Mouse (Mus musculus): ENCODE measurements at regions not wholly inside any gene's neighbourhood (a gene's known extent, or its start where the extent isn't known, plus 50 kb on each side); places are given as distances from the start of the nearest gene placed in this dataset.
"Not testable (repeated sequence)": the region's sequence is repeated elsewhere in the genome, so short reads cannot be mapped to it uniquely, and the experiment has no call there.

GRCm38 (mm10) chr9:11328900-11329299, 424.3 kb upstream of the Cntn5 start:
- Histone ChIP-seq H3K36me3 (replicated peaks) (no peaks in the 10 kb centered on the region), H3K27me3 (ENCODE audit: insufficient read depth, low read length) (no peaks in the 10 kb centered on the region), H3K9me3 (replicated peaks) (no peaks in the 10 kb centered on the region), H3K4me1 (ENCODE audit: insufficient read depth, low read depth, low read length) (no peaks in the 10 kb centered on the region), H3K4me3 (ENCODE audit: low read depth, low read length) (no peak overlapping the region)
- no peak for ATAC-seq (ENCODE audit: extremely low read depth, insufficient number of reproducible peaks, low FRiP score, poor library complexity, severe bottlenecking)
- no peak for DNase-seq (ENCODE audit: low spot score)
- TF ChIP-seq TAL1 (conservative IDR thresholded peaks at IDR 0.05; ENCODE audit: low read depth, low read length) (no peak), CTCF (IDR thresholded peaks at IDR 0.05; ENCODE audit: low read depth, low read length) (no peak), GATA2 (IDR thresholded peaks at IDR 0.05; ENCODE audit: borderline replicate concordance, low read depth, low read length) (no peak), GATA1 (IDR thresholded peaks at IDR 0.05; ENCODE audit: borderline replicate concordance, low read length) (no peak), POLR2AphosphoS5 (IDR thresholded peaks at IDR 0.05; ENCODE audit: insufficient replicate concordance, low read depth, low read length) (no peak)

- ATAC-seq (ENCODE audit: extremely low read depth, insufficient number of reproducible peaks, low FRiP score, poor library complexity, severe bottlenecking) (no peak), DNase-seq (ENCODE audit: low spot score) (no peak)
- TF ChIP-seq GATA1 (IDR thresholded peaks at IDR 0.05; ENCODE audit: borderline replicate concordance, low read length) (no peak), GATA2 (IDR thresholded peaks at IDR 0.05; ENCODE audit: borderline replicate concordance, low read depth, low read length) (no peak), CTCF (IDR thresholded peaks at IDR 0.05; ENCODE audit: low read depth, low read length) (no peak), POLR2AphosphoS5 (IDR thresholded peaks at IDR 0.05; ENCODE audit: insufficient replicate concordance, low read depth, low read length) (no peak), TAL1 (conservative IDR thresholded peaks at IDR 0.05; ENCODE audit: low read depth, low read length) (no peak)
- no peaks in the 10 kb centered on the region for H3K9me3 ChIP-seq (replicated peaks)
- no peaks in the 10 kb centered on the region for H3K4me1 ChIP-seq (ENCODE audit: insufficient read depth, low read depth, low read length)
- H3K36me3 ChIP-seq (replicated peaks): no peaks in the 10 kb centered on the region
- no peaks in the 10 kb centered on the region for H3K27me3 ChIP-seq (ENCODE audit: insufficient read depth, low read length)
- H3K4me3 ChIP-seq (ENCODE audit: low read depth, low read length): no peak overlapping the region
Observed at GRCm38 (mm10) chr9:11317221-11317620, 412.6 kb upstream of the Cntn5 start.

DNA sequence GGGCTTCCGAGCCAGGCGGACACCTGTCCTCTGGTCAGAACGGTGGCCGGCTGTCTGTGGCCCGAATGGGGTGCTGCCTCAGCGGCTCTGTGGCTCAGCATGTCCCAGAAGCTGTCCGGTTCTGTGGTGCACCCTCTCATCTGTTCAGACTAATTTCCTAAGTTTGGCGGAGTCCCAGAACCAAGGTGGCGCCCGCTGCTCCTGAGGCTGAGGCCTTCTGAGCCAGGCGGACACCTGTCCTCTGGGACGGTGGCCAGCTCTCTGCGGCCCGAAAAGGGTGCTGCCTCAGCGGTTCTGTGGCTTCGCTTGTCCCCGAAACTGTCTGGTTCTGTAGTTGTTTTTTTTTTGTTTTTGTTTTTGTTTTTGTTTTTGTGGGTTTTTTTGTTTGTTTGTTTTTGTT, 392.5 kb upstream of the Cntn5 start:
- not testable (repeated sequence) for H3K4me1 ChIP-seq (ENCODE audit: insufficient read depth, low read depth, low read length); ATAC-seq (ENCODE audit: extremely low read depth, insufficient number of reproducible peaks, low FRiP score, poor library complexity, severe bottlenecking)

GRCm38 (mm10) chr9:11285135-11285534, 380.6 kb upstream of the Cntn5 start:
- Histone ChIP-seq H3K4me1 (ENCODE audit: insufficient read depth, low read depth, low read length) (no peaks in the 10 kb centered on the region), H3K4me3 (ENCODE audit: low read depth, low read length) (no peak overlapping the region), H3K9me3 (replicated peaks) (no peaks in the 10 kb centered on the region), H3K36me3 (replicated peaks) (no peaks in the 10 kb centered on the region), H3K27me3 (ENCODE audit: insufficient read depth, low read length) (no peaks in the 10 kb centered on the region)
- ATAC-seq (ENCODE audit: extremely low read depth, insufficient number of reproducible peaks, low FRiP score, poor library complexity, severe bottlenecking): no peak
- TF ChIP-seq GATA1 (IDR thresholded peaks at IDR 0.05; ENCODE audit: borderline replicate concordance, low read length) (no peak), TAL1 (conservative IDR thresholded peaks at IDR 0.05; ENCODE audit: low read depth, low read length) (no peak), CTCF (IDR thresholded peaks at IDR 0.05; ENCODE audit: low read depth, low read length) (no peak), GATA2 (IDR thresholded peaks at IDR 0.05; ENCODE audit: borderline replicate concordance, low read depth, low read length) (no peak), POLR2AphosphoS5 (IDR thresholded peaks at IDR 0.05; ENCODE audit: insufficient replicate concordance, low read depth, low read length) (no peak)
- DNase-seq (ENCODE audit: low spot score): no peak

More for the DNA sequence above, 392.5 kb upstream of the Cntn5 start:
- not testable (repeated sequence) for H3K27me3 ChIP-seq (ENCODE audit: insufficient read depth, low read length); H3K4me3 ChIP-seq (ENCODE audit: low read depth, low read length); H3K9me3 ChIP-seq (replicated peaks); DNase-seq (ENCODE audit: low spot score); H3K36me3 ChIP-seq (replicated peaks)

DNA sequence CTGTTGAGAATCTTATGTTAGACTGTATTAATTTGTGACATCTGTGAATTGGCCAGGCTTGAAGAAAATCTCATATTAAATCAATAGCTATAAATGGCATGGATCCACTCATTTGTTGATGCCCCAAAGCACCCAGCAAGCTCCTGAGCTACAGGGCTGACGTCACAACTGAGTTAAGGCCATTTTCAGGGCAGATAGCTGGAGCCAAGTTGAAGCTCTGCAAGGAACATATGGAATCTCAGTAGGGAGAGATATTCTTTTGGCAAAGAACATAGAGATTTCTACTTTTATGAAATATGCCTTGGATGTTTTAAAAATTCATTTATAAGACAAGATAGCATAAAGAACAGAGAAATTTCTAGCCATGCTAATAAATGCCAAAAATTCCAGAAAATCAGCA, 380.0 kb upstream of the Cntn5 start:
- no peaks in the 10 kb centered on the region for H3K9me3 ChIP-seq (replicated peaks)
- ATAC-seq (ENCODE audit: extremely low read depth, insufficient number of reproducible peaks, low FRiP score, poor library complexity, severe bottlenecking) (no peak), DNase-seq (ENCODE audit: low spot score) (no peak)
- no peak for TF ChIP-seq CTCF (IDR thresholded peaks at IDR 0.05; ENCODE audit: low read depth, low read length)
- no peak for TF ChIP-seq GATA2 (IDR thresholded peaks at IDR 0.05; ENCODE audit: borderline replicate concordance, low read depth, low read length)
- TF ChIP-seq GATA1 (IDR thresholded peaks at IDR 0.05; ENCODE audit: borderline replicate concordance, low read length): no peak
- no peak for TF ChIP-seq TAL1 (conservative IDR thresholded peaks at IDR 0.05; ENCODE audit: low read depth, low read length)
- TF ChIP-seq POLR2AphosphoS5 (IDR thresholded peaks at IDR 0.05; ENCODE audit: insufficient replicate concordance, low read depth, low read length): no peak
- H3K36me3 ChIP-seq (replicated peaks): no peaks in the 10 kb centered on the region
- no peak overlapping the region for H3K4me3 ChIP-seq (ENCODE audit: low read depth, low read length)
- H3K4me1 ChIP-seq (ENCODE audit: insufficient read depth, low read depth, low read length): no peaks in the 10 kb centered on the region
- no peaks in the 10 kb centered on the region for H3K27me3 ChIP-seq (ENCODE audit: insufficient read depth, low read length)

GRCm38 (mm10) chr9:11279409-11280127, 375.0 kb upstream of the Cntn5 start:
- Histone ChIP-seq H3K27me3 (ENCODE audit: insufficient read depth, low read length) (no peaks in the 10 kb centered on the region), H3K9me3 (replicated peaks) (peaks cover 6% of the 10 kb centered on the region), H3K4me3 (ENCODE audit: low read depth, low read length) (no peak overlapping the region), H3K36me3 (replicated peaks) (no peaks in the 10 kb centered on the region), H3K4me1 (ENCODE audit: insufficient read depth, low read depth, low read length) (peaks cover 23% of the 10 kb centered on the region)
- no peak for TF ChIP-seq TAL1 (conservative IDR thresholded peaks at IDR 0.05; ENCODE audit: low read depth, low read length)
- TF ChIP-seq CTCF (IDR thresholded peaks at IDR 0.05; ENCODE audit: low read depth, low read length): no peak
- no peak for TF ChIP-seq GATA2 (IDR thresholded peaks at IDR 0.05; ENCODE audit: borderline replicate concordance, low read depth, low read length)
- TF ChIP-seq GATA1 (IDR thresholded peaks at IDR 0.05; ENCODE audit: borderline replicate concordance, low read length): no peak
- no peak for TF ChIP-seq POLR2AphosphoS5 (IDR thresholded peaks at IDR 0.05; ENCODE audit: insufficient replicate concordance, low read depth, low read length)
- ATAC-seq (ENCODE audit: extremely low read depth, insufficient number of reproducible peaks, low FRiP score, poor library complexity, severe bottlenecking) (no peak), DNase-seq (ENCODE audit: low spot score) (no peak)

Data from G1E (cell line).